Mouse (Mus musculus): ENCODE results near the gene Enox1.

Gene Enox1

GRCm38 (mm10) chr14:77584426-77584825 lies 427.9 kb downstream of the Enox1 start:
- no peak for DNase-seq

GRCm38 (mm10) chr14:77585031-77585800 lies 428.7 kb downstream of the Enox1 start:
- no peak for DNase-seq

DNA sequence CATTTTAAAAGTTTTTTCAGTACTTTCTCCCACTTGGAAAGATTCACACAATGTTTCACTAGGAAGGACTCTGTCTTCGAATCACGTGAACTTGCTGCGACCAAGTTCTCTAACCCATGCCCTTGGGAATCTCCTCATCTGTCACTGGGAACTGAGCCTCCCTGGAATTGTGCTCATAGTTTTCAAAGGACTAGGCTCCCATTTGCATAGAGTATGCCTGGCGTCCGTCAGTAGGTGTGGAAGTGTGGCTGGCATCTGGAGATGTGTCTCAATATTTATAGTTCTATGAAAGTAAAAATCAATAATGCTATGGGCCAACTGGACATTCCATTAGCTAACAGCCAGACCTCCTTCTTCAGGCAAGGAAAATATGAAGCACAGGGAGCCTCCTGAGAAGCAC lies 429.5 kb downstream of the Enox1 start:
- DNase-seq, result no peak

DNA sequence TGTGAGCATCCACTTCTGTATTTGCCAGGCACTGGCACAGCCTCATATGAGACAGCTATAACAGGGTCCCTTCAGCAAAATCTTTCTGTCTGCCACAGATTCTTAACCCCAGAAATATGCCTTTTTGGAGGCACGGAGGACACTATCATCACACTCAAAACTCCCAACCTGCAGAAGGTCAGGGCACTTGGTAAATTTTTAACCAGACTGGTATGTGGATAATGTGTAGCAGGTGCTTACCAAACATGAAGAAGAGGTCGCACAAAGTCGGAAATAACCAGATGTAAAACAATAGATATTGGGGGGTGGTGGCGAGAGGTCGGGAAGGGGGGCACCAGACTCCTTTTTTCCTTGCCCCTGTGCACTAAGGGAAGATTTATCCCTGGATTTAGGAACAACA lies 430.6 kb downstream of the Enox1 start:
- DNase-seq, result no peak

DNA sequence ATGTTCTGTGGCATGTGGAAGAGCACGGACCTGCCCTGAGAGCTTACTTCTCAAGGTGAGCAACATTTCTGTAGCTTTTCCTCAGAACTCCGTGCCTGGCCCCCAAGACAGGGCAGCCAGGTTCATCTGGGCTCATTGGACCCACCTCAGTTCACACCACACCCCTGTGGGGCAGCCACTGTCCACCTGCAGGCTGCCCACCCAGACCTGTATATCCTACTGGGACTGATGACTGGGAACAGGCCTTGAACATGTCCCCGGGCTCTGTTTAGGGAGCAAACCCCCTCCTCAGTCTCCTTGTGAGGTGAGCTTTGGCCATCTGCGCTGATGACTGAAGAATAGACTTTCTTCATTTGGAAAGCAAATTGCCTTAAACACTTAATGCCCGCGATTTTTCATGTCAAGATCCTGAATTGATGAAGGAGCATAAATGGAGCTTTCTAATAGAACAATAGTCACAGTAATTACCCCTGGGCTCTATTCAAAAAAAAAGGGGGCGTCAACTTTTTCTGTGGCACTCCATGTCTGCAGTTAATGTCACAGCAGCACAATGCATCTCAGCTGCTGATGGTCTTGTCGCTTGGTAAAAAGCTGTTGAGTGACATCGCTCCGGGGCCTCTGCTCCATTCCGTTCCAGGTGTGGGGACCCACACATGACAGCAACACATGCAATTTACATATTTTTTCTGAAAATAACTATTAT lies 436.7 kb downstream of the Enox1 start:
- DNase-seq, result no peak

GRCm38 (mm10) chr14:77596216-77597175 lies 439.9 kb downstream of the Enox1 start:
- no peak for DNase-seq

DNA sequence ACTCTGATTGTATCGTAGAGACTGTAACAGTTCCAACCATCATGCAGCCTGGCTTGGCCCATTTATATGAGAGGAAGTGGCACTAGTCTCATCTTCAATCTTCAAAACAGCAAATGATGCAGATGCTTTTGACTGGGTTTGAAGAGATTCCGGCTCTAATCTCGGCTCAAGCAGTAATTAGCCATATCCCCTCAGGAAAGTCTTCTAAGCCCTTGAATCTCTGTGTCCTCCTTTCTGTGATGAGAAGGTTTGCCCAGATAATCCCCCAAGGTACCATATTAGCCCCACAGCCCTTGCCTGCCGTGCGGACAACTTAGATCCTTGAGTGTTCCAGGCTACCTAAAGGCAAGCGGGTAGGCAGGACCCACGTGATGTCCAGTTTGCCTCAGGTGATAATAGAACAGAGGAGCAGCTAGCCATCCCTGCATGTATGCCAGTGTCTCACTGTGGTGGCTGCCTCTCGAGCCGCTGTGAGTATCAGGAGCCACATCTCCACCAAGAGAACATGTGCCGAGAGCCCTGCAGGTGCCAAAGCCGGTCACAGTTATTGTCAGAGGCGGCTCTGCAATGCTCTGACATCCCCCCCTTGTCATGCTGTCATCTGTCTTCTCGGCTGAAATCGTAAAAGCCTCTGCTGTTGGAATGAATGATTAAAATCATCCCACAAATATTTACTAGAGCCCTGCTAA lies 442.6 kb downstream of the Enox1 start:
- no peak for DNase-seq

- DNase-seq, result no peak
Measured at GRCm38 (mm10) chr14:77600773-77601172, 444.2 kb downstream of the Enox1 start.

- DNase-seq, result no peak
Measured at GRCm38 (mm10) chr14:77601446-77601845, 444.9 kb downstream of the Enox1 start.

DNA sequence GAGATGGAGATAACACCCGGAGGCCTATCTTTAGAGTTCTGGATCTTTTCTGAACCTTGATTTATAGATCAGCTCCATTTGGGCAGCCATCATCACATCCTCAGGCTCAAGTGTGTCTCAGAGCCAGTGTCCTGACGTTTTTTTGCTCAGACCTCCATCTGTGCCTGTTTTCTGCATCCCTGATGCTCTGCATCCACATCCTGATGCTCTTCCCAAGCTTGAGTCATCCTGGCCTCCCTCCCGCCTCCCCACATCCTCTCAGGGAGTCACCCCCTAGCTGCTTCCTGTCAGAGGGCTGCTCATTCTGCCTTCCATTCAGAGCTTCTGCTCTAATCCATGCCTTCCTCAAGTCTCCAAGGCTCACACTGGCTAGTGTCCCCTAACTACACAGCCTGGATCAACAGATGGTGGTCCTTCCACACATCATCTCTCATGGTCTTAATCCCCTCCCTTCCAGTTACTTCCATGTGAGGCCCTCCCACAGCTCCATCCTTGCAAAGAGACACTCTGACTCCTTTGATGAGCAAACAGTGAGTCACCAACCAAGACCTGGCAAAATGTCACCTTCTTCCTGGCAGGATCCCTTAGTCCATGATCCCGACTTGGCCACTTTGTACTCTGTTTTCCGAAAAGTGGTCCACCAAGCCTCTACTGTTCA lies 451.7 kb downstream of the Enox1 start:
- DNase-seq, result no peak

DNA sequence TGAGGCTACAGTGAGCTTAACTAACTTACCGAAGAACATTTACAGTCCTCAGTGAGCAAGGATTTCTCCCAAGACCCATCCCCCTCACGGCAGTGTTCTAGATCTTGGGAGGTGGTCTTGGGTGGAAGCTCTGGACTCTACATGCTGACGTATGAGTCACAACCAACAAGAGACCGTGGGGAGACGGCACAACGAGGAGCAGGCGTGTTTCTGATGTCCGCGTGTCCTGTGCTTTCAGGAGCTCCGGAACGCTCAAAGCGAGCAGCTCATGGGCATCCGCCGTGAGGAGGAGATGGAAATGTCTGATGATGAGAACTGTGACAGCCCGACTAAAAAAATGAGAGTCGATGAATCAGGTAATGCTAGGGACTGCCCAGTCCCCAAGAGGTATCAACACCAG lies 458.6 kb downstream of the Enox1 start:
- DNase-seq, result no peak

DNA sequence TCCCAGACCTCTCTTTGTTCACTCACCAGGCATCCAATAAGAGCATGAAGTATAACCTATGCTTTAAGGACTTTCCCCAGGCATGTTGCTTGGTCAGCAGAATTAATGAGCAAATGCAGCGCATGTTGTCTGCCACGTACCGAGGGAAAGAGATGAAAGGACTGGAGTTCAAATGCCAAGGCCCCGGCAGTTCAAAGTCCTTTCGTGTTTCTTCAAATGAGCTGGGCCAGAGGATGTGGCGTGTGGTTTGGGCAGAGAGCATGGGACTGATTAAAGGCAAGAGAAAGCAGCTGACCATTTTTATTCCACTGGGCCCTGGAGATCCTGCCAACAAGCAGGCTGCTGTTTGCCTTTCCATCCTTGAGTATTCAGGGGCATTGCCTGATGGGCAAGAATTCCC lies 460.7 kb downstream of the Enox1 start:
- no peak for DNase-seq

DNA sequence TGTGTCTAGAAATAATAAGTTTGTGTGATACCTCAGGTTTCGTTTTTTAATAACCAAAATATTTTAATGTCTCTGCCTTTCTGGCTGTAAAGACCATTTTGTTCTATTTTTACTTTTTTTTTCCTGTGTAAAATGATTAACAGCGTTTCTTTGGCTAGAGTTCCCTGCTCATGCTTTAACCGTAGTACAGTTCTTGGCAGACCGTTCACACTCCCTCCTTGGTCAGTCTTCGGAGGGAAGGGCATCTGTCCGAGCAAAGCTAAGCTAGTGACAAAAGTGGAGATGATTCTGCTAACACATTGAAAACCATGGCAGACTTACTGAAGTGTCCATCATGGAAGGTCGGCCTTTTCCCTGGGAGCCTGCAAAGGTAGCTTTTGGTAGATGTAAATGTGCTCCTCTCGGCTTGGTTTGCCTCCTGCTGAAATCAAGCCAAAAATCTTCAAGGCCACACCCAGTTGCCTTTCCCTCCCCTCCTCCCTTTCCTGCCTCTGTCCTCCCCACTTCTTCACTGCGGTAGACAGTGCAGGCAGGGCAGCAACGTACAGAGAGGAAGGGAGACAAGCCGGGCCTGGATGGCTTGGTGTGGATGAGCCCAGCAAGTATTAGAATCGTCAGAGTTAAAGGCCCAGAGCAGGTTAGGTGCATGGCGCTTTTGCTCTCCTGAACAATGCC lies 461.7 kb downstream of the Enox1 start:
- no peak for DNase-seq

- peak; percentile 30 for DNase-seq
Measured at GRCm38 (mm10) chr14:77621473-77622264, 465.1 kb downstream of the Enox1 start.

DNA sequence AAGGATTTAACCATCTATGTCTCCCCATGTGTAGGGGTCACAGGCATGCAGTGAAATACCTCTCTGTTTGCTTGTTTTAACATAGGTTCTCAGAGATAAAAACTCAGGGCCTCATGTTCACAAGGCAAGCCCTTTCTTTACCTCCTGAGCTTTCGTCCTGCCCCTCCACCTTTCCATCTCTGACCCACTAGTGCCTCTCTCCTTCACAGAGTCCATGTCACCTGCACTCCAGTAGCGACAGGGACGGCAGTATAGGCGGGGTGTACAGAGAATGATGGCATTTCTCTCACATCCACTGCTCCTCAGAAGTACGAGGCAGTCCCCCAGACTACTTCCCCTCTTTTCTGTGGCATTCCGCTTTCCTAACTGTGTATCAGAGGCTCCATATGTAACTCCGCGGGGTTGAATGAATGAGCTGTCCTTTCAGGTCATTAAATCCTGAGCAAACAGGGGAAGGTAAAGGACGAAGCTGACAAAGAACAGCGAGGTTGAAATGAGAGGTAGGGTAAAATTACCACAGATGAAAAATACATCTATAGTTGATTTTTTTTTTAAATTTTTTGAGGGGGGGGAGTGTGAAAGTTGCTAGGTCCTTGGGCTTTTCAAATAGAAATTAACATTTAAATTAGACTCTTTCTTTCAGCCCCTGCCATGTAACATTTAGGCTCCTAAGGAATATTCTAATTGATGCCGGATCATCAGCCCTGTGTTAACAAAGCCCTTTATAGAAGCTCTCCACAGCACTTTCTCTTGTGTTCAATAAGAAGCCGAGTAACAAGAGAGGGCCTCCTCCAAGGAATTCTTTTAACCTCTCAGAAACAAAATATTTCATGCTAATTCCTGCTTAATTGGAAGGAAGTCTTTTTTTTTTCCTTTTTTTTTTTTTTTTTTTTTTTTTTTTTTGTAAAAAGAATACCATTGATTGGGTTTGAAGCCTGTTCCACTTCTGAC lies 470.3 kb downstream of the Enox1 start:
- no peak for DNase-seq

GRCm38 (mm10) chr14:77632466-77633171 lies 476.1 kb downstream of the Enox1 start:
- no peak for DNase-seq

GRCm38 (mm10) chr14:77633172-77633542 lies 476.6 kb downstream of the Enox1 start:
- DNase-seq, result no peak

DNA sequence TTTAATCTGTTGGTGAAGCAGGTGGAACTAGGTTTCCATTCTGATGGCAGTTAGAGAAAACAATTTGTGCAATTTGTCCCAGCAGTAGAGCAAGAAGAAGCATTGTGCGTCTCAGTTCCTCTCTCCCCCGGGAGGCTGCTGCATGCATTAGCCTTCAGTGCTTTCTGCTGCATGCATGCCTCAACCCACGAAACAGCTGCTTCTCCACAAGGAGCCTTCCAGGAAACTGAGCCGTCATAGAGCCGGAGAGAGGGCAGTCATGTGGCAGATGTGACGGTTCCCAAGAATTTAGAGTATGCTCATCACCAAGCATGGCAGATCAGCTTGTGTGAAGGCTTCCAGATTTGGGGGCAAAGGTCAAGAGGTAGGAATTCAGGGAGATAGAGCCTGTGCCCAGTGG lies 480.4 kb downstream of the Enox1 start:
- no peak for DNase-seq

DNA sequence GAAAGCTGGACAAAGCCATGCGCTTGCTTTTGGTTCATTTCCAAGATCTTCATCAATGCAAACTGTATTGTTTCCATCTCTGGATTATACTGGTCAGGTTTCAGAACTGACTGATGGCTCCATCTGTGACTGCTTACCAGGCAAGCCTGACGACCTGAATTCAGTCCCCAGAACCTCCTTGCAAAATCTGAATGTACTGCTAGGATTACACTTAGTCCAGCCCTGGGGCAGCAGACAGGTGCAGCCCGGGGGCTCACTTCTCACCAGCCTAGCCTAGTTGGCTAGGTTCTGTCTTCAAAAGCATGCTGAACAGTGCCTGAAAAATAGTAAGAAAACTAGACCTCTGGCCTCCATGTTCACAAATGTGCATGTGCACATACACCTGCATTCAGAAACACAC lies 481.6 kb downstream of the Enox1 start:
- DNase-seq, result no peak

Measured in thymus, postnatal 4 days (tissue).